Mouse (Mus musculus): ENCODE data around the gene Leng9. TPM values are rescaled to one million over a fixed set of nuclear protein-coding genes. Genes with fewer than 3 reads are reported as not detected.
A peak's percentile ranks its signal among the peaks of the same experiment; 100 is the strongest.

Leng9 gene
- polyA plus RNA-seq, 1 experiment from 2014 or later, result 8.7 TPM

- no peak for DNase-seq (ENCODE audit: low spot score)
These were observed 5.2 kb downstream of the Leng9 start for GRCm38 (mm10) chr7:4144766-4145551.

GRCm38 (mm10) chr7:4144046-4144445 lies 6.1 kb downstream of the Leng9 start:
- no peak for DNase-seq (ENCODE audit: low spot score)

GRCm38 (mm10) chr7:4143506-4143905 lies 6.7 kb downstream of the Leng9 start:
- DNase-seq (ENCODE audit: low spot score), result no peak

- DNase-seq (ENCODE audit: low spot score), result no peak
These were observed 7.3 kb downstream of the Leng9 start for GRCm38 (mm10) chr7:4142796-4143445.

- DNase-seq (ENCODE audit: low spot score), result no peak
These were observed 8.4 kb downstream of the Leng9 start for GRCm38 (mm10) chr7:4141648-4142325.

GRCm38 (mm10) chr7:4139391-4139790 lies 10.8 kb downstream of the Leng9 start:
- no peak for DNase-seq (ENCODE audit: low spot score)

GRCm38 (mm10) chr7:4138671-4139070 lies 11.5 kb downstream of the Leng9 start:
- DNase-seq (ENCODE audit: low spot score), result no peak

- no peak for DNase-seq (ENCODE audit: low spot score)
These were observed 12.0 kb downstream of the Leng9 start for GRCm38 (mm10) chr7:4138181-4138580.

GRCm38 (mm10) chr7:4137746-4138145 lies 12.4 kb downstream of the Leng9 start:
- DNase-seq (ENCODE audit: low spot score), result no peak

GRCm38 (mm10) chr7:4136771-4137531 lies 13.2 kb downstream of the Leng9 start, which contains the start of gene Leng8:
Gene Leng8 (plus strand): TSS chr7:4137039.
- DNase-seq (ENCODE audit: low spot score), result peak; percentile 99

- no peak for DNase-seq (ENCODE audit: low spot score)
These were observed 13.8 kb downstream of the Leng9 start for GRCm38 (mm10) chr7:4136404-4136770.

GRCm38 (mm10) chr7:4134911-4135310 lies 15.3 kb downstream of the Leng9 start:
- DNase-seq (ENCODE audit: low spot score), result no peak

GRCm38 (mm10) chr7:4132998-4133397 lies 17.2 kb downstream of the Leng9 start:
- no peak for DNase-seq (ENCODE audit: low spot score)

GRCm38 (mm10) chr7:4132581-4132980 lies 17.6 kb downstream of the Leng9 start:
- DNase-seq (ENCODE audit: low spot score), result no peak

GRCm38 (mm10) chr7:4131964-4132363 lies 18.2 kb downstream of the Leng9 start:
- DNase-seq (ENCODE audit: low spot score), result no peak

- peak; percentile 87 for DNase-seq (ENCODE audit: low spot score)
These were observed 19.3 kb downstream of the Leng9 start for GRCm38 (mm10) chr7:4130686-4131452.

GRCm38 (mm10) chr7:4128860-4129259 lies 21.3 kb downstream of the Leng9 start:
- DNase-seq (ENCODE audit: low spot score), result no peak

- DNase-seq (ENCODE audit: low spot score), result no peak
These were observed 22.3 kb downstream of the Leng9 start for GRCm38 (mm10) chr7:4127894-4128293.

GRCm38 (mm10) chr7:4126992-4127785 lies 23.0 kb downstream of the Leng9 start:
- no peak for DNase-seq (ENCODE audit: low spot score)

GRCm38 (mm10) chr7:4125306-4125705 lies 24.9 kb downstream of the Leng9 start:
- no peak for DNase-seq (ENCODE audit: low spot score)
